Mouse (Mus musculus) hindbrain, embryonic 14.5 days (tissue): ENCODE data around the gene Zfp239. TPM values are rescaled to one million over a fixed set of nuclear protein-coding genes. Genes with fewer than 3 reads are reported as not detected.
"Not testable (repeated sequence)": the region's sequence is repeated elsewhere in the genome, so short reads cannot be mapped to it uniquely, and the experiment has no call there.

Experiments
- ATAC-seq: fragments of 200-750 bp; cut with Nextera tagmentation; 2 replicates; pipeline ENCODE4 v1.8.0; 2017; ENCODE audit warnings: moderate number of reproducible peaks, mild to moderate bottlenecking, moderate TSS enrichment, moderate library complexity; ENCODE audit not compliant: low FRiP score
- DNase-seq: peaks from one replicate; pipeline ENCODE4 v3.0.0-alpha.2; 2015; ENCODE audit warnings: low spot score
- H3K27ac ChIP-seq: fragments of 300-500 bp; sonication (generic); 2 replicates; pipeline ENCODE4 v1.5.1; 2014; ENCODE audit warnings: mild to moderate bottlenecking, moderate library complexity
- H3K27me3 ChIP-seq: fragments of 300-500 bp; sonication (generic); 2 replicates; pipeline ENCODE4 v1.6.1; 2014; ENCODE audit warnings: mild to moderate bottlenecking, low read length, mixed read lengths; ENCODE audit not compliant: control insufficient read depth, insufficient read depth
- H3K36me3 ChIP-seq: fragments of 300-500 bp; sonication (generic); replicated peaks from 2 replicates; pipeline ENCODE4 v1.6.1; 2014; ENCODE audit not compliant: control insufficient read depth, insufficient read depth
- H3K4me1 ChIP-seq: fragments of 300-500 bp; sonication (generic); replicated peaks from 2 replicates; pipeline ENCODE4 v1.6.1; 2014; ENCODE audit warnings: antibody characterized with exemption, low read length, mixed read lengths; ENCODE audit not compliant: control insufficient read depth, insufficient read depth
- H3K4me2 ChIP-seq: fragments of 300-500 bp; sonication (generic); replicated peaks from 2 replicates; pipeline ENCODE4 v1.6.1; 2014; ENCODE audit warnings: mild to moderate bottlenecking, moderate library complexity
- H3K4me3 ChIP-seq: fragments of 300-500 bp; sonication (generic); replicated peaks from 2 replicates; pipeline ENCODE4 v1.5.1; 2014; ENCODE audit warnings: mild to moderate bottlenecking, low read length
- H3K9ac ChIP-seq: fragments of 300-500 bp; sonication (generic); 2 replicates; pipeline ENCODE4 v1.6.1; 2014
- H3K9me3 ChIP-seq: fragments of 300-500 bp; sonication (generic); 2 replicates; pipeline ENCODE4 v1.6.1; 2016; ENCODE audit warnings: low read length; ENCODE audit not compliant: control insufficient read depth
- WGBS: fragments of 180-500 bp; shearing (Covaris S2); extraction: QIAGEN DNeasy Blood & Tissue Kit; methylation state at CpG from one replicate; pipeline ENCODE4 v1.1.7; 2014; 5-methylcytosine and 5-hydroxymethylcytosine counted together
- polyA plus RNA-seq: library from polyadenylated mRNA; unstranded; fragments of >200 nt; fragmentation: Nextera tagmentation; extraction: Ambion mirVana; gene quantifications from 2 replicates; pipeline ENCODE4 v1.2.1, GENCODE M21; 2014

Zfp239 gene
- polyA plus RNA-seq, 1 experiment from 2014 or later: 14.8 TPM

DNA sequence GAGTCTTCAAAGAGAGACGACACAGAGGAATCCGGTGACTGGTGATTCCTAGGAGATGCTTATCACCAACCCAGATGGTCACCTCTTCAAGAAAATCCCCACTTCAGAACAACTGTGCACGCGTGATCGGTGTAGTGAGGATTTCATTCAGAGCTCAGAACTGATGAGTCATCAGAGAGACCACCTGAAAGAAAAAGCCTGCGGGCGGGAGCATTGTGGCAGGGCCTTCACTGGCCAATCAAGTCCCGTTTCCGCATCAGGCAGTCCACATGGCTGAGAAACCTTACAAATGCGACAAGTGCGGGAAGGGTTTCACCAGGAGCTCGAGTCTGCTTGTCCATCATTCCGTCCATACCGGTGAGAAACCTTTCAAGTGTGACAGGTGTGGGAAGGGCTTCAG, 9.1 kb downstream of the Zfp239 start:
- no peak overlapping the region for H3K9ac ChIP-seq
- no peaks in the 10 kb centered on the region for H3K9me3 ChIP-seq
- 85% methylated on average over 14 of the region's 14 CpGs for WGBS
- no peak overlapping the region for H3K27ac ChIP-seq
- DNase-seq (no peak), ATAC-seq (no peak)
- no peak overlapping the region for H3K4me2 ChIP-seq
- H3K4me3 ChIP-seq: no peak overlapping the region
- peaks cover 4% of the 10 kb centered on the region; the same call in 1 of the 2 replicates for H3K36me3 ChIP-seq
- H3K4me1 ChIP-seq: no peaks in the 10 kb centered on the region
- no peaks in the 10 kb centered on the region for H3K27me3 ChIP-seq

- H3K27ac ChIP-seq, H3K9me3 ChIP-seq, H3K36me3 ChIP-seq, ATAC-seq, H3K4me2 ChIP-seq, H3K4me1 ChIP-seq, H3K9ac ChIP-seq, H3K4me3 ChIP-seq, DNase-seq, H3K27me3 ChIP-seq: not testable (repeated sequence)
- 94% methylated on average over 7 of the region's 7 CpGs for WGBS
Measured at GRCm38 (mm10) chr6:117873450-117873849, 11.6 kb downstream of the Zfp239 start.

GRCm38 (mm10) chr6:117874621-117875281, 12.9 kb downstream of the Zfp239 start:
- Histone ChIP-seq H3K27me3 (no peaks in the 10 kb centered on the region), H3K27ac (no peak overlapping the region), H3K36me3 (peaks cover 4% of the 10 kb centered on the region; the same call in 1 of the 2 replicates), H3K4me2 (no peak overlapping the region), H3K4me3 (no peak overlapping the region), H3K4me1 (peaks cover 6% of the 10 kb centered on the region; the same call in 1 of the 2 replicates), H3K9ac (no peak overlapping the region), H3K9me3 (no peaks in the 10 kb centered on the region)
- ATAC-seq: no peak
- WGBS: 83% methylated on average over 3 of the region's 3 CpGs
- DNase-seq: no peak

GRCm38 (mm10) chr6:117878700-117879407, 17.0 kb downstream of the Zfp239 start:
- Histone ChIP-seq H3K4me2 (peak overlapping the region; percentile 61), H3K9me3 (no peaks in the 10 kb centered on the region), H3K36me3 (no peaks in the 10 kb centered on the region), H3K27me3 (no peaks in the 10 kb centered on the region), H3K4me3 (peak overlapping the region; percentile 51), H3K9ac (peak overlapping the region; percentile 63), H3K4me1 (peaks cover 17% of the 10 kb centered on the region), H3K27ac (peak overlapping the region; percentile 96)
- ATAC-seq (peak; percentile 90), DNase-seq (peak; percentile 89)
- 12% methylated on average over 26 of the region's 26 CpGs for WGBS

DNA sequence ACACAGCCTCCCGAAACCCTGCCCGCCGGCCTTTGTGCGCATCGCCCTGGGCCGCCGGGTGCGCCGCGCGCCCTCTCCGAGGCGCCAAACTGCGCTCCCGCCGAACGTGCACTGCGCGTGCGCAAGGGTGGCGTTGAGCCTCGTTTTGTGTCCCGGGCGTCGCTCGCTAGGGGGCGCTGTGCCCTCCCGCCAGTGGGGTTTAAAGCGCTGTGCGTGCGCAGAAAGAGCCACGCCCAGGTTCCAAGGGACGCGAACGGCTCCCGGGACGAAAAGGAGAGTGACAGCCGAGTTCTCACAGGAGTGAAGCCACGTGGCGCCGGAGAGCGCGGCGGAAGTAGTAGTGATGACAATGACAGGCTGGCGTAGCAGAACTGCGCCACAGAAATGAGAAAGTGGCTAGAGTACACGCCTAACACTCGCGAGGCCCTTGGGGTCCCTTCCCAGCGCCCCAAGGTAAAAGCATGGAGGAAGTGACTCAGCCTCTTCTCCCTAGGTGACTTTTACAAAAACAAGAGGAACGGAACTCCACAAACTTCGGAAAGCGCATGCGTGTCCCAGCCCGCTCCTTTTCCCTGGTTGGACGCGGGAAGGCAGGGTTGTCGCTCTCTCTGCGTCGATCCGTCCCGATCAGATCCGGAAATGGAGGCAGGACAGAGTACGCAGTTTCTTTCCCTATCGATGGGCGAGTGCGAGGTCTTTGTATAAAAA, 17.7 kb downstream of the Zfp239 start:
- no peaks in the 10 kb centered on the region for H3K36me3 ChIP-seq
- H3K4me1 ChIP-seq: peaks cover 17% of the 10 kb centered on the region
- no peaks in the 10 kb centered on the region for H3K9me3 ChIP-seq
- ATAC-seq: peak; percentile 96
- under 1% methylated on average over 67 of the region's 67 CpGs for WGBS
- DNase-seq: peak; percentile 100
- peak overlapping the region; percentile 96 for H3K27ac ChIP-seq
- peak overlapping the region; percentile 51 for H3K4me3 ChIP-seq
- peak overlapping the region; percentile 63 for H3K9ac ChIP-seq
- peak overlapping the region; percentile 61 for H3K4me2 ChIP-seq
- no peaks in the 10 kb centered on the region for H3K27me3 ChIP-seq

GRCm38 (mm10) chr6:117880394-117880838, 18.5 kb downstream of the Zfp239 start:
- Histone ChIP-seq H3K36me3 (no peaks in the 10 kb centered on the region), H3K4me1 (peaks cover 17% of the 10 kb centered on the region), H3K9me3 (no peaks in the 10 kb centered on the region), H3K27ac (peak overlapping the region; percentile 96), H3K4me2 (peak overlapping the region; percentile 61), H3K27me3 (no peaks in the 10 kb centered on the region), H3K4me3 (peak overlapping the region; percentile 51), H3K9ac (peak overlapping the region; percentile 63)
- no peak for ATAC-seq
- 42% methylated on average over 3 of the region's 3 CpGs for WGBS
- DNase-seq: peak; percentile 52

GRCm38 (mm10) chr6:117881229-117881628, 19.3 kb downstream of the Zfp239 start:
- Histone ChIP-seq H3K4me2 (no peak overlapping the region), H3K27ac (no peak overlapping the region), H3K9ac (no peak overlapping the region), H3K36me3 (no peaks in the 10 kb centered on the region), H3K4me3 (no peak overlapping the region), H3K9me3 (no peaks in the 10 kb centered on the region), H3K27me3 (no peaks in the 10 kb centered on the region), H3K4me1 (peaks cover 17% of the 10 kb centered on the region)
- ATAC-seq (no peak), DNase-seq (no peak)
- 33% methylated on average over 7 of the region's 7 CpGs for WGBS

DNA sequence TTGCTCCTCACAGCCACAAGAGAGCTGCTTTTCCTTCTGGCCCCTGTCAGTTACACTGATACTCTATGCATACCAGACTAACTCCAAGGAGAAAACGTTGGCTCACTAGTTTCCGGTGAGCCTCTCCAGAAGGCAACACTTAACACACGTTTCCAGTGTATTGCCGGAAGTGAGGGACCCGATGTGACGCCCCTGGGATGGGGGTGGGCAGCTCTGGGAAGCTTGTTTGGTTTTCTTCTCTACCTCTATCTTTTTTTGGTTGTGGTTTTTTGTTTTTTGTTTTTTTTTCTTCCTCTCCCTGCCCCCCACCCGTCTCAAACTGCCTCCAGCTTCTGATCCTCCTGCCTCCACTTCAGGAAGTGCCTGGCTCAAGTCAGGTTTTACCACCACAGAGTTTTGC, 20.1 kb downstream of the Zfp239 start:
- Histone ChIP-seq H3K4me1 (peaks cover 17% of the 10 kb centered on the region), H3K4me3 (no peak overlapping the region), H3K9me3 (no peaks in the 10 kb centered on the region), H3K4me2 (no peak overlapping the region), H3K27ac (no peak overlapping the region), H3K27me3 (no peaks in the 10 kb centered on the region), H3K9ac (no peak overlapping the region), H3K36me3 (no peaks in the 10 kb centered on the region)
- DNase-seq (no peak), ATAC-seq (no peak)
- WGBS: 78% methylated on average over 7 of the region's 7 CpGs

DNA sequence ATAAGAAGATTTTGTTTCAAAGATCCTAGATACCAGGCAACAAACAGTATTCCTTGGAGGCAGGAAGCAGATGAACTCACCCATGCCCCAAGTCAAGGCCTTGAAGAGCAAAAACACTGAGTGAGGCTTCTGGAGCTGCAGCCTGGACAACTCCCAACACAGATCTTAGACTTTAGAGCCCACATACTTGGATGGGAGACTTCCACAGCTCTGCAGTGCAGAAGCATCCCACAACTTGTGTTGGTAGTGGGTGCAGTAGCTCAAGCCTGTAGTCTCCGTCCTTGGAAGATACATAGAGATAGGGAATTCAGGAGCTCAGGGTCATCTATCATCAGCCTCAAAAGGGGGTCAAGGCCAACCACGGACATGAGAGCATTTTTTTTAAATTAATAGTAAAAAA, 24.0 kb downstream of the Zfp239 start:
- Histone ChIP-seq H3K36me3 (no peaks in the 10 kb centered on the region), H3K4me1 (peaks cover 2% of the 10 kb centered on the region; the same call in 1 of the 2 replicates), H3K4me3 (no peak overlapping the region), H3K9me3 (no peaks in the 10 kb centered on the region), H3K9ac (no peak overlapping the region), H3K4me2 (no peak overlapping the region), H3K27ac (no peak overlapping the region), H3K27me3 (no peaks in the 10 kb centered on the region)
- DNase-seq (no peak), ATAC-seq (no peak)
- WGBS: 87% methylated on average over 2 of the region's 2 CpGs
